Mouse (Mus musculus) G1E (cell line): ENCODE results near the gene Gm5678. TPM values are rescaled to one million over a fixed set of nuclear protein-coding genes. Genes with fewer than 3 reads are reported as not detected.
"Not testable (repeated sequence)": the region's sequence is repeated elsewhere in the genome, so short reads cannot be mapped to it uniquely, and the experiment has no call there.

Experiments used
- ATAC-seq: 2 replicates; pipeline ENCODE4 v1.8.0; 2016; ENCODE audit warnings: mild to moderate bottlenecking; ENCODE audit not compliant: insufficient number of reproducible peaks, poor library complexity, low FRiP score, severe bottlenecking; ENCODE audit errors: extremely low read depth
- DNase-seq: peaks from one replicate; pipeline ENCODE4 v3.0.0; 2012; ENCODE audit warnings: low spot score
- H3K27me3 ChIP-seq: 2 replicates; pipeline ENCODE4 v1.6.1; 2012; ENCODE audit warnings: mild to moderate bottlenecking, low read length, inconsistent platforms; ENCODE audit not compliant: insufficient read depth
- H3K36me3 ChIP-seq: replicated peaks from 2 replicates; pipeline ENCODE3; 2012; ENCODE audit warnings: mild to moderate bottlenecking, inconsistent platforms
- H3K4me1 ChIP-seq: 2 replicates; pipeline ENCODE4 v1.6.1; 2012; ENCODE audit warnings: low read depth, low read length, inconsistent platforms, mixed read lengths; ENCODE audit not compliant: insufficient read depth
- H3K4me3 ChIP-seq: 2 replicates; pipeline ENCODE4 v1.5.1; 2012; ENCODE audit warnings: low read depth, mild to moderate bottlenecking, inconsistent platforms, low read length, moderate library complexity, mixed read lengths
- H3K9me3 ChIP-seq: replicated peaks from 2 replicates; pipeline ENCODE4 v1.6.1; 2012; ENCODE audit warnings: inconsistent platforms
- CTCF ChIP-seq: IDR thresholded peaks from 2 replicates; pipeline ENCODE4 v1.5.1; 2012; ENCODE audit warnings: low read depth, low read length, inconsistent platforms, mixed read lengths
- GATA1 ChIP-seq: IDR thresholded peaks from 2 replicates; pipeline ENCODE4 v1.6.1; 2012; ENCODE audit warnings: borderline replicate concordance, low read length, inconsistent platforms, mixed read lengths
- GATA2 ChIP-seq: IDR thresholded peaks from 2 replicates; pipeline ENCODE4 v1.6.1; 2012; ENCODE audit warnings: low read depth, low read length, inconsistent platforms, borderline replicate concordance
- POLR2AphosphoS5 ChIP-seq: IDR thresholded peaks from 2 replicates; pipeline ENCODE4 v1.6.1; 2012; ENCODE audit warnings: low read depth, low read length, inconsistent platforms; ENCODE audit not compliant: insufficient replicate concordance
- TAL1 ChIP-seq: conservative IDR thresholded peaks from 2 replicates; pipeline ENCODE4 v1.6.1; 2012; ENCODE audit warnings: low read depth, low read length, inconsistent platforms, mixed read lengths
- polyA plus RNA-seq: library from polyadenylated mRNA; stranded (reverse); fragments of >175 nt; gene quantifications from 2 replicates; pipeline ENCODE4 v1.2.3, GENCODE M21; 2012
- total RNA-seq, 2 experiments: library from RNA; stranded (forward) in 1 of 2; stranded (reverse) in 1 of 2; fragments of 200-1000 nt in 1 of 2; fragments of >200 nt in 1 of 2; fragmentation: Nextera tagmentation in 1 of 2; gene quantifications; 2 replicates each; pipeline ENCODE4 v1.2.3; 2014 to 2017

Gene Gm5678
- total and polyA plus RNA-seq, 3 experiments, result 1.3 TPM; not detected in 2

DNA sequence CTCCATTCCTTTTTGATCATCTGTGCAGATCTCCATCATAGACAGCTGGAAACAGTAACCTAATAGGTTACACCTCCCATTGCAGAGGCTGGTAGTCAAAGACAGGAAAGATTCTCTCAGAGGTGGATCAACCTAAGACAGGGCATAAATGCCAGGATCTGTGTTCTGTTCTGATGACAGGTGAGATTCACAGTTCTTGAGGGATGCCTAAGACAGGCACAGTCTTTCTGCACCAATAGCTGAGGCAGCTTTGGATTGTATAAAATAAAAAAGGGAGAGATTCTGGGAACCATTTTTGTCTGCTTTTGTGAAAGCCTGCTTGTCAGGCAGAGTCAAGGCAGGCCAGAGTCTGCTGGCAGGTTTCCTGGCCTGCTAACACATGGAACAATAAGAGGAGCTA is 40.1 kb downstream of the Gm5678 start:
- H3K36me3 ChIP-seq, result no peaks in the 10 kb centered on the region
- no peak overlapping the region for H3K4me3 ChIP-seq
- H3K4me1 ChIP-seq, result no peaks in the 10 kb centered on the region
- no peak for ATAC-seq
- H3K9me3 ChIP-seq, result peaks cover 6% of the 10 kb centered on the region
- H3K27me3 ChIP-seq, result no peaks in the 10 kb centered on the region
- TF ChIP-seq GATA2 (no peak), TAL1 (no peak), CTCF (no peak), GATA1 (no peak), POLR2AphosphoS5 (no peak)
- DNase-seq, result no peak

- H3K4me1 ChIP-seq, result no peaks in the 10 kb centered on the region
- no peak for TF ChIP-seq POLR2AphosphoS5
- TF ChIP-seq CTCF, result no peak
- TF ChIP-seq TAL1, result no peak
- no peak for TF ChIP-seq GATA2
- TF ChIP-seq GATA1, result no peak
- H3K4me3 ChIP-seq, result no peak overlapping the region
- ATAC-seq (no peak), DNase-seq (no peak)
- no peaks in the 10 kb centered on the region for H3K36me3 ChIP-seq
- H3K9me3 ChIP-seq, result peaks cover 6% of the 10 kb centered on the region
- no peaks in the 10 kb centered on the region for H3K27me3 ChIP-seq
Measured at GRCm38 (mm10) chr16:93669521-93669920, 41.6 kb downstream of the Gm5678 start.

- not testable (repeated sequence) for H3K4me1 ChIP-seq, ATAC-seq, H3K36me3 ChIP-seq, H3K9me3 ChIP-seq, H3K27me3 ChIP-seq, DNase-seq, H3K4me3 ChIP-seq
Measured at GRCm38 (mm10) chr16:93670466-93670865, 42.6 kb downstream of the Gm5678 start.

- no peaks in the 10 kb centered on the region for H3K36me3 ChIP-seq
- ATAC-seq, result no peak
- no peak for DNase-seq
- TF ChIP-seq TAL1 (no peak), CTCF (no peak), POLR2AphosphoS5 (no peak), GATA2 (no peak), GATA1 (no peak)
- H3K9me3 ChIP-seq, result peaks cover 6% of the 10 kb centered on the region
- H3K4me1 ChIP-seq, result no peaks in the 10 kb centered on the region
- H3K4me3 ChIP-seq, result no peak overlapping the region
- H3K27me3 ChIP-seq, result no peaks in the 10 kb centered on the region
Measured at GRCm38 (mm10) chr16:93671064-93671463, 43.2 kb downstream of the Gm5678 start.

DNA sequence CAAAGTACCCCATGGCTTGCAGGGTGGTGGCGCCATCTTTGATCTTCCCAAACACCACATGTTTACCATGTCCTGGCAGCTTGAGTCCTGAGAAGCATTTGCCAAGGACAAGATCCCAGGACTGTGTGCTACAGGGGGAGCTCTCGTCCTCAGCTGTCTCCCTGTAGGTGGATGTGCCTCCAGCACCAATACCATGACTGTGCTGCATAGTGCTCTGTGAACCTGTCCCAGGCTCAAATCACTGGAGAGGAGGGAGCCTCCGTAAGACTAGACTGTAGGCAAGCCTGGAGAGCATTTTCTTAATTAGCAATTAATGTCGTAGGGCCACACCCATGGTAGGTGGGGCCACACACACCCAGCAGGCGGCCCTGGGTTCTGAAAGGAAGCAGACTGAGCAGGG is 48.5 kb downstream of the Gm5678 start:
- no peak for ATAC-seq
- Histone ChIP-seq H3K9me3 (no peaks in the 10 kb centered on the region), H3K36me3 (no peaks in the 10 kb centered on the region), H3K27me3 (no peaks in the 10 kb centered on the region; the same call in 1 of the 2 replicates), H3K4me1 (no peaks in the 10 kb centered on the region), H3K4me3 (no peak overlapping the region)
- no peak for DNase-seq
- TF ChIP-seq CTCF, result no peak
- no peak for TF ChIP-seq GATA1
- TF ChIP-seq TAL1, result no peak
- TF ChIP-seq POLR2AphosphoS5, result no peak
- TF ChIP-seq GATA2, result no peak

DNA sequence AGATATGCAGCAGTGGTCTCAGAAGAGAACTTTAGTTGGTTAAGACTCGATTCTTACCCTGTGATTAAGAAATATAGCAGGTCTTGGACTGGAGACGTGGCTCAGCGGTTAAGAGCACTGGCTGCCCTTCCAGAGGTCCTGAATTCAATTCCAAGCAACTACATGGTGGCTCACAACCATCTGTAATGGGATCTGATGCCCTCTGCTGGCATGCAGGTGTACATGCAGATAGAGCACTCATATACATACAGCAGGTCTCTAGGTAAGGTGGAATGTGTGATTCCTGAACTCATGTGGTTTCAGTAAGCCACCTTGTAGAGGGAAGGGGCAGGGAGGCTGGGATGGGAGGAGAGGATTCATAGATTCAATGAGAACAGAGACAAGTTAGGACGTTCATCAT is 50.3 kb downstream of the Gm5678 start:
- no peak for ATAC-seq
- TF ChIP-seq GATA2, result no peak
- TF ChIP-seq POLR2AphosphoS5, result no peak
- no peak for TF ChIP-seq GATA1
- no peak for TF ChIP-seq TAL1
- no peak for TF ChIP-seq CTCF
- no peak overlapping the region for H3K4me3 ChIP-seq

DNA sequence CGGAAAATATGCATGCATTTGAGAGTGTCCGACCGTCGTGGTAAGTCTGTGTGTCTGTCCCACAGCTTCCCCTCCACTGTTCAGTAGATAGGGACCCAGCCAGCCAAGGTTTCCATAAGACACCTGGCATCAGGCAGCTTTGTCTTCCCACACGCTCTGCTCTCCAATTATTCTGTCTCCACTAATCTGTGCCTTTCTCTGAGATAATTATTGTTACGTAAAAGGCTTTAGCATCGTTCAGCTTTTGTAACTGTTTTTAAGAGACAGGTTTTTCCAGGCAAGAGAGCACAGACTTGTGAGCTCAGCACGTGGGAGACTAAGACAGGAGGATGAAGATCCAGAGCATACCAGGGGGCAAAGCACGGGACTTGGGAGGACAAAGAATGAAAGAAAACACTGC is 51.3 kb downstream of the Gm5678 start:
- Histone ChIP-seq H3K4me3 (no peak overlapping the region), H3K9me3 (peaks cover 8% of the 10 kb centered on the region), H3K4me1 (no peaks in the 10 kb centered on the region; the same call in 1 of the 2 replicates), H3K27me3 (peaks cover 17% of the 10 kb centered on the region), H3K36me3 (no peaks in the 10 kb centered on the region)
- no peak for TF ChIP-seq CTCF
- TF ChIP-seq GATA1, result no peak
- TF ChIP-seq GATA2, result no peak
- no peak for TF ChIP-seq POLR2AphosphoS5
- TF ChIP-seq TAL1, result no peak
- ATAC-seq (no peak), DNase-seq (no peak)

More for the DNA sequence above, 50.3 kb downstream of the Gm5678 start:
- no peaks in the 10 kb centered on the region; the same call in 1 of the 2 replicates for H3K4me1 ChIP-seq
- no peaks in the 10 kb centered on the region for H3K36me3 ChIP-seq
- no peak for DNase-seq
- peaks cover 3% of the 10 kb centered on the region for H3K9me3 ChIP-seq
- H3K27me3 ChIP-seq, result peaks cover 12% of the 10 kb centered on the region

Other genes with a start within 250 kb of the Gm5678 start
- 3.4 and 11.6 TPM in 2 replicates for gene Setd4, start 24.0 kb upstream of the Gm5678 start, total RNA-seq (2014; fragmentation: Nextera tagmentation)
- 4.9 and 6.8 TPM in 2 replicates for gene Setd4, start 24.0 kb upstream of the Gm5678 start, total RNA-seq (2017)
- gene Setd4, start 24.0 kb upstream of the Gm5678 start, polyA plus RNA-seq, result 1.9 and 2.6 TPM in 2 replicates
- gene Cbr1, start 22.2 kb upstream of the Gm5678 start, total RNA-seq (2014; fragmentation: Nextera tagmentation), result 21.6 and 26.6 TPM in 2 replicates
- gene Cbr1, start 22.2 kb upstream of the Gm5678 start, total RNA-seq (2017), result 20.5 and 23.4 TPM in 2 replicates
- gene Cbr1, start 22.2 kb upstream of the Gm5678 start, polyA plus RNA-seq, result 46.9 and 57.7 TPM in 2 replicates
- gene Cbr3, start 55.1 kb downstream of the Gm5678 start, total RNA-seq (2014; fragmentation: Nextera tagmentation), result not detected in 2 replicates
- gene Cbr3, start 55.1 kb downstream of the Gm5678 start, total RNA-seq (2017), result not detected in 2 replicates
- not detected in 2 replicates for gene Cbr3, start 55.1 kb downstream of the Gm5678 start, polyA plus RNA-seq
- gene Dop1b, start 83.8 kb downstream of the Gm5678 start, total RNA-seq (2014; fragmentation: Nextera tagmentation), result 1.3 and 3.2 TPM in 2 replicates
- 1.6 and 1.8 TPM in 2 replicates for gene Dop1b, start 83.8 kb downstream of the Gm5678 start, total RNA-seq (2017)
- 1.2 and 1.4 TPM in 2 replicates for gene Dop1b, start 83.8 kb downstream of the Gm5678 start, polyA plus RNA-seq
- gene Morc3, start 204.0 kb downstream of the Gm5678 start, total RNA-seq (2014; fragmentation: Nextera tagmentation), result 88.5 and 109 TPM in 2 replicates
- gene Morc3, start 204.0 kb downstream of the Gm5678 start, total RNA-seq (2017), result 73.5 and 76.3 TPM in 2 replicates
- gene Morc3, start 204.0 kb downstream of the Gm5678 start, polyA plus RNA-seq, result 13.9 and 17.1 TPM in 2 replicates